In the genomic region with DNA sequence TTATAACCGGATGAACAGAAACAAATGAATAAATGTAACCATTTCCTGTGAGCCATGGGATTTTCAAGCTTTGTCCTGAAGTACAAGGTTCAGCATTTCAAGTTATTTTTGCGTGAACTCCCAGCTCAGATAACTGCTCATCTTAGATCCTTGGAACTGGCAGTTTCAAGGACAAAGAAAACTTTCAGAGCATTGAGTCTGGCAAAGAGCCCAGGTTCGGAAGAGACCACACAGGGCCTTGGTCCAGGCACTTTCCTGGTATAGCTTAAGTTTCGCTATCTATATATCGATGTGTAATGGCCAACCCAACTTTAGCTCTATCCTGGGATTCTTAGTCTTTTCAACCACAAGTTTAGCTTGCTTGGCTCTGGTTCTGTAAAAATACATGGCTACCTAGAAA, we compare ENCODE assay signal across 22 mouse cellular contexts. TPM values are rescaled to one million over a fixed set of nuclear protein-coding genes. Genes with fewer than 3 reads are reported as not detected.
A peak's percentile ranks its signal among the peaks of the same experiment; 100 is the strongest.
DNase-seq lines count a peak whose midpoint lies in the region; ATAC-seq and TF ChIP-seq lines count a peak whose summit lies in the region.
"Had no signal": no experiment of that assay in that cellular context is flagged by ENCODE, and none has a peak within 500 bp of the region (broad histone marks: within the 10 kb centered on the region; RNA-seq: fewer than 3 reads in every experiment).

No protein-coding gene starts in this region.

- ATAC-seq in embryonic facial prominence, embryonic 14.5 days (ENCODE audit: low read depth) = no peak
- no peak for ATAC-seq in lung, embryonic 14.5 days (ENCODE audit: insufficient read depth)
- no peak for ATAC-seq in intestine, postnatal 0 days
- ATAC-seq: forebrain, embryonic 13.5 days; inflammation-experienced regulatory T-cells, adult 6 months had no signal

- H3K4me3 ChIP-seq in embryonic facial prominence, embryonic 14.5 days (ENCODE audit: low read depth, low read length) = no peak overlapping the region
- H3K4me3 ChIP-seq in embryonic facial prominence, embryonic 10.5 days = no peak overlapping the region
- no peak overlapping the region for H3K4me3 ChIP-seq in lung, embryonic 14.5 days (ENCODE audit: low read depth, low read length)
- no peak overlapping the region for H3K4me3 ChIP-seq in intestine, postnatal 0 days (ENCODE audit: low read depth, low read length)
- H3K4me3 ChIP-seq: embryonic facial prominence, embryonic 12.5 days; erythroblast, embryonic 14.5 days; forebrain, embryonic 13.5 days; gastrocnemius, adult 2 months; hindbrain, embryonic 12.5 days had no signal

- no peak overlapping the region for H3K9ac ChIP-seq in embryonic facial prominence, embryonic 14.5 days (ENCODE audit: low read depth, low read length)
- no peak overlapping the region for H3K9ac ChIP-seq in lung, embryonic 14.5 days
- no peak overlapping the region for H3K9ac ChIP-seq in intestine, postnatal 0 days (ENCODE audit: low read depth, low read length)
- H3K9ac ChIP-seq: embryonic facial prominence, embryonic 12.5 days; forebrain, embryonic 13.5 days; hindbrain, embryonic 12.5 days; liver, embryonic 14.5 days had no signal

- H3K9me3 ChIP-seq in embryonic facial prominence, embryonic 14.5 days (ENCODE audit: control insufficient read depth, low read length) = no peaks in the 10 kb centered on the region
- no peaks in the 10 kb centered on the region for H3K9me3 ChIP-seq in embryonic facial prominence, embryonic 10.5 days
- H3K9me3 ChIP-seq in lung, embryonic 14.5 days (ENCODE audit: low read depth, low read length) = no peaks in the 10 kb centered on the region
- no peaks in the 10 kb centered on the region for H3K9me3 ChIP-seq in intestine, postnatal 0 days (ENCODE audit: control insufficient read depth)
- H3K9me3 ChIP-seq: embryonic facial prominence, embryonic 12.5 days; forebrain, embryonic 13.5 days; hindbrain, embryonic 12.5 days had no signal

- no peaks in the 10 kb centered on the region for H3K27me3 ChIP-seq in embryonic facial prominence, embryonic 14.5 days (replicated peaks; ENCODE audit: control insufficient read depth, insufficient read depth, low read length)
- no peaks in the 10 kb centered on the region for H3K27me3 ChIP-seq in embryonic facial prominence, embryonic 10.5 days (replicated peaks; ENCODE audit: low read depth, poor library complexity, severe bottlenecking)
- no peaks in the 10 kb centered on the region for H3K27me3 ChIP-seq in lung, embryonic 14.5 days (ENCODE audit: insufficient read depth, low read length)
- no peaks in the 10 kb centered on the region for H3K27me3 ChIP-seq in intestine, postnatal 0 days (replicated peaks; ENCODE audit: control insufficient read depth, insufficient read depth, low read length)
- H3K27me3 ChIP-seq: embryonic facial prominence, embryonic 12.5 days; forebrain, embryonic 13.5 days; hindbrain, embryonic 12.5 days had no signal

- H3K4me1 ChIP-seq in embryonic facial prominence, embryonic 14.5 days (ENCODE audit: control insufficient read depth, insufficient read depth, low read length) = no peaks in the 10 kb centered on the region
- no peaks in the 10 kb centered on the region for H3K4me1 ChIP-seq in embryonic facial prominence, embryonic 10.5 days
- peaks cover 3% of the 10 kb centered on the region; the same call in 1 of the 2 replicates for H3K4me1 ChIP-seq in lung, embryonic 14.5 days (ENCODE audit: insufficient read depth)
- H3K4me1 ChIP-seq in intestine, postnatal 0 days (replicated peaks; ENCODE audit: control insufficient read depth, insufficient read depth, low read length) = no peaks in the 10 kb centered on the region
- H3K4me1 ChIP-seq: embryonic facial prominence, embryonic 12.5 days; forebrain, embryonic 13.5 days; hindbrain, embryonic 12.5 days had no signal

- no peak overlapping the region for H3K27ac ChIP-seq in embryonic facial prominence, embryonic 14.5 days (replicated peaks; ENCODE audit: low read depth, low read length)
- no peak overlapping the region for H3K27ac ChIP-seq in embryonic facial prominence, embryonic 10.5 days (replicated peaks)
- H3K27ac ChIP-seq in lung, embryonic 14.5 days (ENCODE audit: low read depth) = peak overlapping the region; percentile 6; the same call in 1 of the 2 replicates
- no peak overlapping the region for H3K27ac ChIP-seq in intestine, postnatal 0 days (ENCODE audit: low read depth, low read length)
- H3K27ac ChIP-seq: embryonic facial prominence, embryonic 12.5 days; forebrain, embryonic 13.5 days; gastrocnemius, adult 2 months; hindbrain, embryonic 12.5 days; liver, embryonic 14.5 days had no signal

- no peaks in the 10 kb centered on the region for H3K36me3 ChIP-seq in embryonic facial prominence, embryonic 14.5 days (ENCODE audit: control insufficient read depth, insufficient read depth, low read length)
- no peaks in the 10 kb centered on the region for H3K36me3 ChIP-seq in embryonic facial prominence, embryonic 10.5 days (replicated peaks)
- H3K36me3 ChIP-seq in lung, embryonic 14.5 days (ENCODE audit: insufficient read depth) = no peaks in the 10 kb centered on the region
- no peaks in the 10 kb centered on the region for H3K36me3 ChIP-seq in intestine, postnatal 0 days (ENCODE audit: control insufficient read depth, insufficient read depth)
- H3K36me3 ChIP-seq: embryonic facial prominence, embryonic 12.5 days; hindbrain, embryonic 12.5 days had no signal

- no peak overlapping the region for H3K4me2 ChIP-seq in embryonic facial prominence, embryonic 14.5 days (ENCODE audit: low read depth, low read length)
- no peak overlapping the region for H3K4me2 ChIP-seq in lung, embryonic 14.5 days
- H3K4me2 ChIP-seq in intestine, postnatal 0 days (replicated peaks; ENCODE audit: low read depth) = no peak overlapping the region
- H3K4me2 ChIP-seq: embryonic facial prominence, embryonic 12.5 days; forebrain, embryonic 13.5 days; hindbrain, embryonic 12.5 days; midbrain, embryonic 11.5 days had no signal

- peak; percentile 50 for DNase-seq in embryonic facial prominence, embryonic 14.5 days (ENCODE audit: low spot score)
- DNase-seq in embryonic facial prominence, embryonic 10.5 days (ENCODE audit: low spot score) = no peak
- DNase-seq in lung, embryonic 14.5 days = peak; percentile 76
- DNase-seq in lung, postnatal 4 days = no peak
- DNase-seq in testis, postnatal 14 days (ENCODE audit: low spot score) = peak; percentile 19
- no peak for DNase-seq in testis, postnatal 10 days (ENCODE audit: low spot score)
- DNase-seq in cerebellum, postnatal 10 days = no peak
- DNase-seq: cerebellum, adult 11-12 months; cerebellum, postnatal 14 days; gastrocnemius, adult 2 months; kidney, adult 8-10 months; layer of hippocampus, adult 9-11 months; lung, postnatal 10 days; thymus, postnatal 14 days had no signal

- TF ChIP-seq CTCF in lung, embryonic 14.5 days (IDR thresholded peaks at IDR 0.05; ENCODE audit: low read depth) = no peak
- no peak for TF ChIP-seq CTCF in intestine, postnatal 0 days (IDR thresholded peaks at IDR 0.05; ENCODE audit: low read depth)

- 57% methylated on average over 5 of the region's 5 CpGs for WGBS in embryonic facial prominence, embryonic 14.5 days
- 84% methylated on average over 5 of the region's 5 CpGs for WGBS in embryonic facial prominence, embryonic 10.5 days
- 53% methylated on average over 5 of the region's 5 CpGs for WGBS in lung, embryonic 14.5 days
- 56% methylated on average over 5 of the region's 5 CpGs for WGBS in intestine, postnatal 0 days

RNA-seq across cellular contexts. Expression of a gene that starts 28.6 kb away (rescaled TPM):
- polyA plus RNA-seq in embryonic facial prominence, embryonic 14.5 days (2014; fragmentation: Nextera tagmentation; extraction: Ambion mirVana) = 0.32 and 0.55 TPM in 2 replicates
- 0.47 and 0.51 TPM in 2 replicates for polyA plus RNA-seq in embryonic facial prominence, embryonic 10.5 days (2016; fragmentation: Nextera tagmentation; extraction: Ambion mirVana)
- 0.16 and 0.79 TPM in 2 replicates for polyA plus RNA-seq in lung, embryonic 14.5 days (2014; fragmentation: Nextera tagmentation; extraction: Ambion mirVana)
- polyA plus RNA-seq in intestine, postnatal 0 days (2015; fragmentation: Nextera tagmentation; extraction: Ambion mirVana) = 0.08 and 0.16 TPM in 2 replicates
- polyA plus RNA-seq: erythroblast, embryonic 14.5 days had no signal

RNA-seq across cellular contexts. Expression of a gene that starts 47.4 kb away (rescaled TPM):
- 9.4 and 9.9 TPM in 2 replicates for polyA plus RNA-seq in embryonic facial prominence, embryonic 14.5 days (2014; fragmentation: Nextera tagmentation; extraction: Ambion mirVana)
- polyA plus RNA-seq in embryonic facial prominence, embryonic 10.5 days (2016; fragmentation: Nextera tagmentation; extraction: Ambion mirVana) = 6.2 and 7.1 TPM in 2 replicates
- 15.6 and 16.9 TPM in 2 replicates for polyA plus RNA-seq in lung, embryonic 14.5 days (2014; fragmentation: Nextera tagmentation; extraction: Ambion mirVana)
- 3.3 and 3.5 TPM in 2 replicates for polyA plus RNA-seq in intestine, postnatal 0 days (2015; fragmentation: Nextera tagmentation; extraction: Ambion mirVana)
- polyA plus RNA-seq: inflammation-experienced regulatory T-cells, adult 6 months had no signal

RNA-seq across cellular contexts. Expression of a gene that starts 53.4 kb away (rescaled TPM):
- polyA plus RNA-seq in embryonic facial prominence, embryonic 14.5 days (2014; fragmentation: Nextera tagmentation; extraction: Ambion mirVana) = 27.0 and 27.8 TPM in 2 replicates
- polyA plus RNA-seq in embryonic facial prominence, embryonic 10.5 days (2016; fragmentation: Nextera tagmentation; extraction: Ambion mirVana) = 36.2 and 38.3 TPM in 2 replicates
- 31.7 and 37.2 TPM in 2 replicates for polyA plus RNA-seq in lung, embryonic 14.5 days (2014; fragmentation: Nextera tagmentation; extraction: Ambion mirVana)
- polyA plus RNA-seq in intestine, postnatal 0 days (2015; fragmentation: Nextera tagmentation; extraction: Ambion mirVana) = 27.2 and 33.7 TPM in 2 replicates

Comparison
In these comparisons a context has a peak if more than half of its experiments do, and no peak if none do; other contexts are left out.
1. DNase-seq: peak in embryonic facial prominence, embryonic 14.5 days (single experiment), lung, embryonic 14.5 days (single experiment) and testis, postnatal 14 days (single experiment); none in embryonic facial prominence, embryonic 10.5 days (single experiment), lung, postnatal 4 days (0 of 2), testis, postnatal 10 days (single experiment) and cerebellum, postnatal 10 days (0 of 2).